Mouse (Mus musculus) heart, postnatal 0 days (tissue): ENCODE data around the gene 6330409D20Rik.

ENCODE experiments used
- CTCF ChIP-seq: IDR thresholded peaks from 2 replicates; pipeline ENCODE4 v1.5.1; 2016; ENCODE audit warnings: antibody characterized with exemption, control low read depth, low read depth
- EP300 ChIP-seq: IDR thresholded peaks from 2 replicates; pipeline ENCODE4 v1.6.1; 2016; ENCODE audit warnings: antibody characterized with exemption, low read depth

DNA sequence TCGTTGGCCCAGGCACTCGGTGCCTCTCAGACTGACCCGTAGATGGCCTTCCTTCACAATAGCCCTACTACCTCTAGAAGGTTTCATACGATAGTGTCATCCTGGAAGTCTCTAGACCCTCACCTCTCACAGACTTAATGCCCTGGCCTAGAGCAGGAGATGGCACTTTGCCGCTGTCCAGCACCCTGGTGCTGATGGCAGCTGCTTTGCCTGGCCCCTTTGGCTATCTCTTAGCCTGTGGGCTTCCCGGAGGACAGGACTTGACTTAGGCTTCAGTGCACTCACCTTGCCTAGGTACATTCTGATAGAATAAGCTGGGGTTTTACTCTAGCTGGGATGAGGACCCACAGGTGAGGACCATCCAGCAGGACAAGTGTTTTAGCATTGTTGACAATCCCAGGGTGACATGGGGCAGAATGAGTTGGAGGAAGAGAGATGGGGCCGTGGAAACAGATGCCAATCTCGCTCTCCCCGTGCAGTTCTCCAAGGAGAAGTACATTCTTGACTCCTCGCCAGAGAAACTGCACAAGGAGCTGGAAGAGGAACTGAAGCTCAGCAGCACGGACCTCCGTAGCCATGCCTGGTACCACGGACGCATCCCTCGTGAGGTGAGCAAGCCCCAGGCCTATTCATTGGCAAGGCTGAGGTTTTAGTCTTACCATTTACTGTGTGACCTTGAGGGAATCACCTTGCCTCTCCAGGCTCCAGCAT is 3.6 kb upstream of the 6330409D20Rik start:
- TF ChIP-seq CTCF (no peak), EP300 (no peak)
